Mouse (Mus musculus): ENCODE measurements around the gene Catsperz.
"Not testable (repeated sequence)": the region's sequence is repeated elsewhere in the genome, so short reads cannot be mapped to it uniquely, and the experiment has no call there.

Catsperz gene

GRCm38 (mm10) chr19:6909021-6909420 lies 16.2 kb downstream of the Catsperz start:
- DNase-seq (ENCODE audit: low read depth in 2 of 2, low spot score in 2 of 2): no peak

- no peak for DNase-seq (ENCODE audit: low read depth in 2 of 2, low spot score in 2 of 2)
These were observed 17.2 kb downstream of the Catsperz start for GRCm38 (mm10) chr19:6907811-6908540.

GRCm38 (mm10) chr19:6907094-6907493 lies 18.1 kb downstream of the Catsperz start:
- DNase-seq (ENCODE audit: low read depth in 2 of 2, low spot score in 2 of 2): no peak

- DNase-seq (ENCODE audit: low read depth in 2 of 2, low spot score in 2 of 2): no peak
These were observed 19.0 kb downstream of the Catsperz start for GRCm38 (mm10) chr19:6906199-6906598.

GRCm38 (mm10) chr19:6905498-6906159 lies 19.6 kb downstream of the Catsperz start:
- no peak for DNase-seq (ENCODE audit: low read depth in 2 of 2, low spot score in 2 of 2)

- DNase-seq (ENCODE audit: low read depth in 2 of 2, low spot score in 2 of 2): no peak
These were observed 20.3 kb downstream of the Catsperz start for GRCm38 (mm10) chr19:6904846-6905245.

GRCm38 (mm10) chr19:6903031-6903430 lies 22.1 kb downstream of the Catsperz start:
- no peak for DNase-seq (ENCODE audit: low read depth in 2 of 2, low spot score in 2 of 2)

GRCm38 (mm10) chr19:6899641-6900040 lies 25.5 kb downstream of the Catsperz start:
- no peak for DNase-seq (ENCODE audit: low read depth in 2 of 2, low spot score in 2 of 2)

GRCm38 (mm10) chr19:6895608-6896305 lies 29.4 kb downstream of the Catsperz start:
- not testable (repeated sequence) for DNase-seq (ENCODE audit: low read depth in 2 of 2, low spot score in 2 of 2)

- no peak for DNase-seq (ENCODE audit: low read depth in 2 of 2, low spot score in 2 of 2)
These were observed 31.3 kb downstream of the Catsperz start for GRCm38 (mm10) chr19:6893731-6894451.

GRCm38 (mm10) chr19:6892512-6892911 lies 32.7 kb downstream of the Catsperz start:
- DNase-seq (ENCODE audit: low read depth in 2 of 2, low spot score in 2 of 2): no peak

- DNase-seq (ENCODE audit: low read depth in 2 of 2, low spot score in 2 of 2): no peak
These were observed 47.2 kb downstream of the Catsperz start for GRCm38 (mm10) chr19:6877965-6878364.

- DNase-seq (ENCODE audit: low read depth in 2 of 2, low spot score in 2 of 2): no peak
These were observed 48.4 kb downstream of the Catsperz start for GRCm38 (mm10) chr19:6876799-6877198.

- no peak for DNase-seq (ENCODE audit: low read depth in 2 of 2, low spot score in 2 of 2)
These were observed 49.3 kb downstream of the Catsperz start for GRCm38 (mm10) chr19:6875834-6876233.

- DNase-seq (ENCODE audit: low read depth in 2 of 2, low spot score in 2 of 2): no peak
These were observed 50.9 kb downstream of the Catsperz start for GRCm38 (mm10) chr19:6874257-6874656.

GRCm38 (mm10) chr19:6872701-6873100 lies 52.5 kb downstream of the Catsperz start:
- no peak for DNase-seq (ENCODE audit: low read depth in 2 of 2, low spot score in 2 of 2)

Measured in CD8-positive naive resting alpha-beta T cell, adult 2 months (primary cell).